Mouse (Mus musculus) cerebellum, adult 11-12 months (tissue): ENCODE data around the gene Wbp4.
"Not testable (repeated sequence)": the region's sequence is repeated elsewhere in the genome, so short reads cannot be mapped to it uniquely, and the experiment has no call there.

Source experiments
- DNase-seq: peaks from one replicate; pipeline ENCODE4 v3.0.0; 2022

Gene Wbp4

DNA sequence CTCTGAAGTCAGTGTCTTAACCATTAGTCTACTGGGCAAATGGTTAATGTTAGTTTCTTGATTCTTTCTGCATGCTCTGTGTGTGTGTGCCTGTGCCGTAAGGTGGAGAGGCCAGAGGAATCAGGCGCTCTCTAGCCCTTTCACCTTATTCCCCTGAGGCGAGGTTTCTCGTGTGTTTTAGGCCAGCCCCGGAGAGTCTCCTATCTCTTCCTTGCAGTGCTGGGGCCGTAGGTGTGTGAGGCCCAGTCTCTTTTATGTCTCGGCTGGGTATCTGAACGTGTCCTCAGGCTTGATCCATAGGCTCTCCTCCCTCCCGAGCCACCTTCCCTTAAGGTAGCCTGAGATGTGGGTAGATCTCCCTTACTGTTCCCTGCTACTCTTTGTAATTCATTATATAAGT is 24.9 kb upstream of the Wbp4 start:
- no peak for DNase-seq

DNA sequence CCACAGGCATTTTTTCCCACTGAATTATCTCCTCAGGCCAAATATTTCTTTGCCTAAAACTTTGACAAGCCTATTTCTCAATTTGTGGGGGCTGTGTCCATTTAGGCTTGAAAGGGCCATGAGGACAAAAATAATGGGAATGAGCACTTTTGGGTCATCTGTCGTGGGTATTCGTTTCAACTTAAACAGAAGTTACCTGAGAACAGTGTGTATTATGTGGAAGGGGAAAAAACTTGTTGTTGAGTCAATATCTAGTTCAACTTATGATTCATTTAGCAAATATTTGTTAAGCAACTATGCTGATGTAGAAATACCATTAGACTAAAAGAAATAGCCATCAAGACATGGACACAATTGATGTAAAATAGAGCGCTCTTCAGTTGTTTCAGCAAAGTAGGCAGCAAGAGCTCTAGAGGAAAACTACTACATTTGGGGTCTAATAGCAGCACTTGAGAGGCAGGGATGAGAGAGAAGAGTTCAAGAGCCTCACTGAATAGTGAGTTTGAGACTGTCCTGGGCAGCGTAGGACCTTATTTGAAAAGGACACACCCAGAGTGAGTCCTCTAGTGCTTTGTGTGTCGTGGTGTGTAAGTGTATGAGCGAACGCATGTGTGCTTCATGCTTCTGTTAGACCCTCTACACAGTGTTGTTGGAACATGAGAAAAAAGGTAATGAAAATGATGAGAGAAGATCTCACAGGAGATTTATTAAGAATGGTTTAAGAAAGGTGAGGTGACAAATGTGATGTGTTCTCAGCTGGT is 23.1 kb upstream of the Wbp4 start:
- no peak for DNase-seq

DNA sequence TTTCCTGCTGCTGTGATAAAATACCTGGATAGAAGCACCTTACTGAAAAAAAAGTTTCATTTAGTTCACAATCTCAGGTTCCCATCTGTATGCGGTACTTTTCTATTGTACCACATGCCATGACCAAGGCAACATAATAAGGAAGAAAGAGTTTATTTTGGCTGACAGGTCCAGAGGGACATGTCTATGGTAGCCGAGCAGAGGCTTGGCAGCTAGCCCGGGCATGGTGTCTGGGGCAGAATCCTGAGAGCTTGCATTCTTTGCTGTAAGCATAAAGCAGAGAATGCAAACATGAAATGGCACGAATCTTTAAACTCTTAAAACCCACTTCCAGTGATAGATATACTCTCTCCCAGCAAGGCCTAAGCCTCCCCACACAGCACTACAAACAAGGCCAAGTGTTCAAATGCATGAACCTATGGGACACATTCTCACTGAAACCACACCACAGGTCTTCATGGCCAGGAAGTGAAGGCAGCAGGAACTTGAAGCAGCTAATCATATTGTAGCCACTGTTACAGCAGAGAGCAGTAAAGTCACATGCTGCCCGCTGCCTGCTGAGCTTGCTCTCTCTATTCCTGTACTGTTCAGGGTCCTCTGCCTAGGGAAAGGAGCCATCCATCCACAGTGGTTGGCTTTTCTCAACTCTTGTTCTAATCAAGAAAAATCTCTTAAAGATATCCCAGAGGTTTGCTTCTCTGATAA is 22.2 kb upstream of the Wbp4 start:
- DNase-seq = no peak

DNA sequence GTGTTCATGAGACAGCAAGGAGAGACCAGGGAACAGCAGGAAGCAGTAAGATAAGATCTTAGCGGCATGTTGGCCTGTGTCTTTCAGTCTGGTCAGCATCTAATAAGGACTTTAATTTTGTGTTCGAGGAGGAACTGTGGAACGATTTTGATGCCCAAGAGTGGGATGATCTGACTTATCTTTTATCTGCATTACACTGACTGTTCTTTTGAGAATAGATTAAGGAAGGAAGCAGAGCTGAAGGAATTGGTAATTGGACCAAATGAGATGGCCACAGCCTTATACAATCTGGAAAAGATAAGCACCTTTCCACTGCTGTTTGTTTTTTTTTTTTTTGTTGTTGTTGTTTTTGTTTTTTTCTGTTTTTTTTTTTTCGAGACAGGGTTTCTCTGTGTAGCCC is 19.4 kb upstream of the Wbp4 start:
- no peak for DNase-seq

DNA sequence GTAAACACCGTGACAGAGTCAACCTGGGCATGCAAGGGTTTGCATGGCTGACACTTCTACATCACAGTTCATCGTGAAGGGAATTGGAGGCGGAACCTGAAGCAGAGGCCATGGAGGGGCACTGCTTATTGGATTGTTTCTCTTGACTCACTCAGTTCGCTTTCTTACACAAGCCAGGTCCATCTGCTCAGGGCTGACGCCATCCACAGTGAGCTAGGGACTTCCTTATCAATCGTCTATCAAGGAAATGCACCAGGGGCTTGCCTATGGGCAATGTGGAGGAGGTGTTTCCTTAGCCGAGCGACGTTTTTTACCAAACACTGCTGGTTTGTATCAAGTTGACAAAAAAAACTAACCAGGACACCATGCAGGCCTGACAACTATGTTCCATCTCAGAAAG is 18.0 kb upstream of the Wbp4 start:
- DNase-seq = no peak

DNA sequence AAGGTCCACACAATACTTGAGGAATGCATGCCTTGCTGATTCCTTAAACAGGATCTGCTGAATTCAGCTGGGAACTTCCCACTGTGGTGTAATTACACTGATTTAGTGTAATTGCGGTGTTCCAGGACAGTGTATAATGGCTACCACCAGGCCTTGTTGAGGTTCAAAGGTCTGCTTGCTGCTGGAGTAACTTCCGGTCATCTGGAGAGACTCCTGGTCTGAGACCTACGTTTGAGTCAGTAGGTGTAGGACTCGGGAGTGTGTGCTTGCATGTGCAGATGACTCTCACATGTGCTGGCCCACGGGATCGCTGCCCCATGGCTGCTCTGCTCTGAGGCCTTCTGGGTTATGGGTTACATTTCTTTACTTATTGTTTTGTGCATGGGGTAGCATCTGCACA is 13.0 kb upstream of the Wbp4 start:
- DNase-seq = no peak

DNA sequence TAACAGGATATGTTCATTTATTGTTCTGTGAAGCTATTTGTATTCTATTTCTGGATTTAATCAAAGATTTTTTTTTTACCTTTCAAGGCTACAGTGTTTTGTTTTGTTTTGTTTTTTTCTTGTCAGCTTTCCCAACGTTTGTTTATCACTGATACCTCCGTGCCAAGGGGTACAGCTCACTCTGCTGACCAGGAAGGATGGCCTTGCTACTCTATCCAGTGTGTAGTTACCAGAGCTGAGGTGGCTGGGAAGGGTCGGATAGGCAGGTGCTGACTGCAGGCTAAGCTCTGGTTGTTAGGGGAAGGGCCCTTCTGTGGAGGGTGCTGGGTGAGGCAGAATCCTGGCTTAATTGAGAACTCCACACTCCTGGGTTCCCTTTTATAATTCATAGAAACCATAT is 8.9 kb upstream of the Wbp4 start:
- DNase-seq = no peak

DNA sequence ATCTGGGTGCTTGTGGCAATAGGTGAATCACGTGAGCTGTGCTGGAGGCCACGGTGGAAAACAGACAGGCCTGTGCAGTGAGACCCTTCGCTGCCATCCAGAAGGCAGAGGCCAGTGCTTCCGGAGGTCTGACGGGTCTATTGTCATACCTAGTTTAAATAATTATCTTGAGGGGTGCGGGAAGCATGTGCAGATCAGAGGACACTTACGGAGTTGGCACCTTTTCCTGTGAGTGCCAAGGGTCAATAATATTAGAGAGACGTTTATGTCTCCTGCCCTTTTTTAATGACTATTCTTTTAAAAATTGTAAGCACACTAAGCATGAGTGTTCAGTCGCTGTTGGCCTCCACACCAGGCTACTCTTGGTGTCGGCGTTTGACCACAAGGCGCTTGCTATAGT is 7.8 kb upstream of the Wbp4 start:
- DNase-seq = no peak

DNA sequence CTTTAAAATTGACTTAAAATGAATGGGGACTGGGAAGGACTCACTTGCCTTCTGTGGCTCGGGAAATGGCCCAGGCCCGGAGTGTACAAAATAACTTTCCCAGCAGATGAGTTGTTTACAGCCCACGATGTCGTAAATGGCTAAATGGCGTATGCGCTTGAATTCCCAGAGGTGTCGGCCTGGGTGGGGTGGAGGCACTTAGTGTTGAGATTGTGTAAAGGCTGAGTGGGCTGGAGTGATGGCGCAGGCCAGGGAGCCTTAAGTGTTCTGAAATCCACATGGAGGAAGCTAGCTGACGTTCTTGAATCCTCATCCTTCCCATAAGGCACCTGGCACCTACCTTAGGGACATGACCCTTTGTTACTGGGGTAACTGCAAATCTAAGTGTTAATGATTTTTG is 7.2 kb upstream of the Wbp4 start:
- DNase-seq = peak; percentile 26

DNA sequence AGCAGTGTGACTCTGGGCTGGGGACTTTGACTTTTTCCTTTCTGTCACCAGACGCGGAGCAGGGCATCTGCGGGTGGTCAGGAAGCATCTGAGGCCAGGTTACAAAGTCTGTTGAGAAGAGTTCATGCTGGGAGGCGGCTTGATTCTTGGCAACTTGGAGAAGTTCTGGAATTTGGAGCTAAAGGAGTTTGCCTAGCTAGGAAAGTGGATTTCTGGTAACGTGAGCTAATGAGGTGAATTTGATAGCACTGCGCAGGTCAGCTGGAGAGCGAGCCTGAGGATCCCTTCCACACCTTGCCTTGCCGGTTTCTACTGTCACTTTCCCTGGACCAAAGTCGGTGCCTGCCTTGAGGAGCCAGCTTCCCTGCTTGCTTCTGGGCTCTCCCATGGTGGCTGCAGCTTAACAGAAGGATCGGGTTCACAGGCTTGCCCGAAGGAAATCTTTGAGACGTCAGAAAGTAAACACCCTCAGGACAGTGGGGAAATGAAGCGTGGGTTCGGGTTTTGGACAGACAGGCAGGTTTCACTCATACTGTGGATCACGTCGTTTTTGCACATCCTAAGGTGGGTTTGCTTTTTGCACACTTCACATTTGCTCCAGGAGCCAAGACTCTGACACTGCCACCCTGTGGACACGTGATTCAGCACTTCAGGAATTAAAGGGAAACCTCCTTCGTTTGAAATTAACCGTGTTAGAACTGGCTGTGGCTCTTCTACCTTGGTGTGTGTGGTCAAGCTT is 5.8 kb upstream of the Wbp4 start:
- DNase-seq = peak; percentile 65

DNA sequence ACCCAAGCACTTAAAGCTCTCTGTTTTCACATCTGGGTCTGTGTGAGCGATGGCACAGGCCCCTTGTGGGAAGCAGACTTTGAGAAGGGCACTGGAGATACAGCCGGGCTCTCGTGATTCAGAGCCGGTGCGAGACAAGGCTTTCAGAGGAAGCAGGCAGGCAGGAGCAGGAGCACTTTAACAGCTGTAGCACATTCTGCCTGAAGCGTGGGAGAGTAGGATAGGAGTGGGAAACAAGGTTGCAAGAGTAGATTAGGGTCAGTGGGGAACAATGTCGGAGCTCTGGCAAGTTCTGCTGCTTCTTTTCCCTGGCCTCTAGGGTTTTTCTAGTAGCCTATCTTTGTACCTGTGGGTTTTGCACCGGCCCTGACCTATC is 5.3 kb upstream of the Wbp4 start:
- DNase-seq = no peak

DNA sequence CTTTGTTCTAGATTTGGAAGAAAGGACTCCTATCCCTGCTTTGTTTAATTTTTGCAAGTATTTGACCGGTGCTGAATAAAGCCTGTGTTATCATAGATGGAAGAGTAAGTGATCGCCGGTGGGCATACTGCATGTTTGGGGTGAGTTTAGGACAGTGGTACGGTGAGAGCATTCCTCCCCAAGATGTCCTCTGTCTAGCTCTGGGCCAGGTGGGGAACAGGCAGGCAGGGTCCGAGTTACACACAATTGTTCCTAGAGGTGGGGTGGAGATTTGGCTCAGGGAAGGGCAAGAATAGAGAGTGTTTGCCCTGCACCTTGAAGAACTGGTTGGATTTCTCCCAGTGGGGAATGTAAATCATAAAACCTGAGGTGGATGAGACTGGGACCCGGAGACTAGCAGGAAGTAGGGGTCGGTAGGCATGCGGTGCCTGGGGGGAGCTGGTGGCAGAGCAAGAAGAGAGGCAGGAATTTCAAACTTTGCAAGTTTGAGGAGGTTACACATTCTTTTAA is 2.3 kb upstream of the Wbp4 start:
- peak; percentile 30 for DNase-seq

DNA sequence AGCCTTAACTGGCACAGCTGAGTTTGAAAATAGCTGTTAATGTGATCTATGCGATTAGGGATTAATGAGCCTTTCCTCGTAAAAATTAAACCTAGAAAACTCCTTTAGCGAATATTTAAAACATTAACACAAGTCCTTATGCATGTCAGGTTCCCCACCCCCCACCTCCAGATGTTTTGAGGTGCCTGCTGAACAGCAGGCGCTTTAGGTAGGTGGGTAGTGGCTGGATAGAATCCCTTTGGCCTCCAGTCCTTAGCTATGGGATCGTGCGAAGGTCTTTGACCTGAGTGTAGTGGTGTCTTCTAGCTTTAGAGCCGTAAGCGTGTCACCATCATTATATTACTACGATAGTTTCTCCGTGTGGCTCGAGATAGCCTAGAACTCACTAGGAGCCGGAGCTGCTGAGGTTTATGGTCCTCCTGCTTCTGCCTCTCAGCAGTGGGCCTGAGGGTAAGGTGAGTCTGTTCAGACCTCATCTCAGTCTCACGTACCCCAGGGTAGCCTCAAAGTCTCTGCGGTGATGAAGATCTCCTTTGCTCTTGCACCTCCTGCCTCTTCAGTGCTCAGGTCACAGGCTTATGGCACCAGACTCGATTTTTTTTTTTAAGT is 1.5 kb upstream of the Wbp4 start:
- peak; percentile 46 for DNase-seq

DNA sequence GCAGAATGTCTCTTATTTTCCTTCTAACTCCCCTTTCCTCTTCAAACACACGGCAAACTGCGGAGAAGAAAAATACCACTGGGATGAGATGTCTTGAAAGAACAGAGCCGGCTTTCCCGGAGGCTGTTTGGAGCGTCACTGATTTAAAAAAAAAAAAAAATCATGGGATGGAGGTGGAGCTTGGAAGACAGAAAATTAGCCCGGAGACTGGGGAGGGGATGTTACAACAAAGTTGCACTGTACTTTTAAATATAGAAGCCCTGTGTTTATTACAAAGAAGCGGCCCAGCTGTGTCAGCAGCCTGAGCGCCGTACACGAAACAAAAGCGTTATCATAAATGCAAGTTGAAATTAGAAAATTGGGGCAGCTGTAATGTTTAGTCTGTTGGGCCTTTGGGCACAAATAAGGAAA is 936 bp upstream of the Wbp4 start:
- peak; percentile 56 for DNase-seq

DNA sequence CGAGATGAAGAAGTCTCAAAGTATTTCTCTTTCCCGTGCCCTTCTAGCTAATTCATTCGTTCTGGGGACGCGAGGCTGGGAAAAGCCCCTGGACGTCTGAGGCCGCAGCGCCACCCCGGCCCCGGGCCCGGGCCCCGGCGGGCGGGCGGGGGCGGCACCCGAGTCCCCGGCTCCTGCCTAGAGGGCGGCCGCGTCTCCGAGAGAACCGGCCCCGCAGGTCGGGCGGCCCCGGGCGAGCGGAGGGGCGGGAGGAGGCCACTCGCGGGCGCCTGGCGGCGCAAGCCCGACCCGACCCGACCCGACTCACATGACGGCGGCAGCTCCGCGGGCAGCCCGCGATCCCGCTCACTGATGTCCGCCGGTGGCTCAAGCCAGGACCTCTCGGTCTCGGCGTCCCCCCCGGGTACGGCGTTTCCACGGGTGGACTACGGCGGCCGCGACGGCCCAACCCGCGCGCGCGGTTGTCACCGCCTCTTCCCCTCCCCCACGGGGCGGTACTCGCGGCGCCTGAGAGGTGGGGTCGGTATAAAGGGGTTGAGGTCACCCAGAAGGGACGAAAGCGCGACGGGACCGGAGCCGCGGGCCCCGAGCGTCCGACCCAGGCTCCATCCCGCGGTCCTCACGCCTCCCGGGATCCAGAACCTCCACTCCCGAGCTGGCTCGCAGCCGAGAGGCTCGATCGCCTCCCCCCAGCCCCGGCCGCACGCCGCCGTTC is 539 bp downstream of the Wbp4 start, which contains the start of gene Elf1:
TSS of gene Elf1 (plus strand) at position 571 of the 715 bp plus-strand sequence.
- peak; percentile 96 for DNase-seq

DNA sequence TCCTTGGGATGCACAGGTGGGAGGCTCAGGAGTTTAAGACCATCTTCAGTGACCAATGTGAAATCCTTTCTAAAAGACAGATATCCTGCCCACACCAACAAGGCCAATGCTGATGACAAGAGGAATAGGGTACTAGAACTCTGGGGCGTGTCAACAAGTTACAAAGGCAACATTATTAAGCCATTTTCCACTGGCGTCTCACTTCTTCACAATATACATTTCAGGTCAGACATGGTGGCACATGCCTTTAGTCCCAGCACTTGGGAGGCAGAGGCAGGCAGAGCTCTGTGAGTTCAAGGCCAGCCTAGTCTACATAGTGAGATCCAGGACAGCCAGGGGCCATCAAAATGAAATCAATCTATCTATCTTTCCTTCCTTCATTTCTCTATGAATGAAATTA is 7.9 kb downstream of the Wbp4 start:
- no peak for DNase-seq

DNA sequence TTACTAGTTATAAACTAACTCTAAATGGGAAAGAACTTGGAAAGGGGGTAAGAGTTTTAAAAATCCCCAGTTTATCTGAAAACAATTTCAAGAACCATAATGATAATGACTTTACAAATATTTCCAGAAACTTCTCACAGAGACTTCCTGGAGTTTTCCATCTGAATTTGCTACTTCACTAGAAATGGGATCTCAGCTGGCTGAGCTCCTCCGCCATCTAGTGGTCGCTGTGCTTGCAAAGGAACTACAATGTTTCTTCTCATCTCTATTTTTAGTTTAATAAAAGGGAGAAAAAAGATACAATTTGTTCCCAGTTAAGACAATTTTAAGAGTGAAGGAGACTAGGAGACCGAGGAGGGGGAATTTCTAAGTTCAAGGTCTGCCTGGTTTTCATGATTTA is 13.7 kb downstream of the Wbp4 start:
- DNase-seq = no peak

DNA sequence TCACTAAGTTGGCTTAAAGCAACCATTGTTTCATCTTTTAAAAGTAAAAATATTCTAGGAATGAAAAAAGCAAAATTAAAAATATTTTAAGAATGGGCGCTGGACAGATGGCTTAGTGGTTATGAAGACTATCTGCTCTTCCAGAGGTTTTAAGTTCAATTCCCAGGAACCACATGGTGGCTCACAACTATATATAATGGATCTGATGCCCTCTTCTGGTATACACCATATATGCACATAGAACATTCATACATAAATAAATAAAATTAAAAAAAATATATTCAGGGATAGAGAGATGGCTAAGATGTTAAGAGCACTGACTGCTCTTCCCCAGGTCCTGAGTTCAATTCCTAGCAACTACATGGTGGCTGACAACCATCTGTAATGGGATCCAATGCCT is 15.7 kb downstream of the Wbp4 start:
- no peak for DNase-seq

DNA sequence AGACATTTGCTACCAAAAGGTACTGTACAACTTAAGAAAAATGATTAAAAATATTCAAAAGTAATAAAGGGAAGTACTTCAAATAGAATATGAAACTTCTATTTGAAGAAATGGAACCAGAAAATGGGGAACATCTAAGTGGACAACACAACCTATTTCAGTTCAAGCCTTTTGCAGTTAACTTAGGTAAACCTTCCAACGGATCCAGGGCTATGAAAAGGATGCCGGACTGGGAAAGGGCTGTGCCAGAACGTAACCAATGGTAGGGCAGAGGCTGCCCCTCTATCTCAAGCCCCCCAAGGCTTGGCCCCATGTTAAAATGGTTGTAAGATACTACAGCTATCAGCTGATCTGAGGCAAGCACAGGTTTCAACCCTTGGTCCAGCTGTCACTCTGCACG is 20.3 kb downstream of the Wbp4 start:
- DNase-seq = no peak

DNA sequence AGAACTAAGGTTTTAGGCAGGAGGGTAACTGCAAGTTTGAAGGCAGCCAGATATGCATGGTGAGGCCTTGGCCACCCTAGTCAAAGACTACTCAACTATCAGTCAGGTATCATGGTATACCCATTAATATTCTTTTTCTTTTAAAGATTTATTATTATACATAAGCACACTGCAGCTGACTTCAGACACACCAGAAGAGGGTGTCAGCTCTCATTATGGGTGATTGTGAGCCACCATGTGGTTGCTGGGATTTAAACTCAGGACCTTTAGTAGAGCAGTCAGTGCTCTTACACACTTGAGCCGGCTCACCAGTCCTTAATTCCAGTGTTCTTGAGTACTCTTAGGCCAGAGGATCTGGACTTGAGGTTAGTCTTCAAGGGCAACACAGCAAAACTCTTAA is 20.9 kb downstream of the Wbp4 start:
- DNase-seq = no peak

DNA sequence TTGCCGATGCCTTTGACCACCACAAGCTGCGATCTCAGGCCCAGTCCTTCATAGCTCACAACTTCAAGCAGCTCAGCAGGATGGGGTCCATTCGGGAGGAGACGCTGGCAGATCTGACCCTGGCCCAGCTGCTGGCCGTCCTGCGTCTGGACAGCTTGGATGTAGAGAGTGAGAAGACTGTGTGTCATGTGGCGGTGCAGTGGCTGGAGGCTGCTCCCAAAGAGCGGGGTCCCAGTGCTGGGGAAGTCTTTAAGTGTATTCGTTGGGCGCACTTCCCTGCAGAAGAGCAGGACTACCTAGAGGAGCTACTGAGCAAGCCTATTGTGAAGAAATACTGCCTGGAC is 28.8 kb downstream of the Wbp4 start:
- not testable (repeated sequence) for DNase-seq

DNA sequence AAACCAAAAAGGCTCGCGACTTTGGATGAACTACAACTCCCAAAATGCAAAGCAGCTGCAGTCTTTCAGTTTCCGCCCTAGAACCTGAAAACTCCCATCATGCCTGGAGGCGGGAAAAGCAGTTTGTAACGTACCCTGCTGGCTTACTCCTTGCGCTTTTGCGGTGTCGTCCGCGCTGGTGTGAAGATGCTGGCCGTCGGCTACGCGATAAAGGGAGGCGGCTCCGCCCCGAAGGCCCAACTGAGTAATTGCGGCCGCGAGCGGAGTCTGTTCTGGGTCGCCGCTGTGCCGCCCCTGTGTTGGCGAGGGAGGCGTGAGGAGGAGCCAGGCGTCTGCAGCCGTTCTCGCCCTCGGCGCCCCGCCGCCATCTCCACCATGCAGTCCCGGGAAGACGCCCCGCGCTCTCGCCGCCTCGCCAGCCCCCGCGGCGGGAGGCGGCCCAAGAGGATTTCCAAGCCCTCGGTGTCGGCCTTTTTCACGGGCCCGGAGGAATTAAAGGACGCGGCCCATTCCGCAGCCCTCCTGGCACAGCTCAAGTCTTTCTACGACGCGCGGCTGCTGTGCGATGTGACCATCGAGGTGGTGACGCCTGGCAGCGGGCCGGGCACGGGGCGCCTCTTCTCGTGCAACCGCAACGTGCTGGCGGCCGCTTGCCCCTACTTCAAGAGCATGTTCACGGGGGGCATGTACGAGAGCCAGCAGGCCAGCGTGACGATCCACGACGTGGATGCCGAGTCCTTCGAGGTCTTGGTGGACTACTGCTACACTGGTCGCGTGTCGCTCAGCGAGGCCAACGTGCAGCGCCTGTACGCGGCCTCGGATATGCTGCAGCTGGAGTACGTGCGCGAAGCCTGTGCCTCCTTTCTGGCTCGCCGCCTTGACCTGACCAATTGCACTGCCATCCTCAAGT is 29.4 kb downstream of the Wbp4 start, which contains the start of gene Kbtbd6:
TSS of gene Kbtbd6 (plus strand) at position 155 of the 910 bp plus-strand sequence.
- DNase-seq = peak; percentile 68
